Mouse (Mus musculus): ENCODE results near the gene Pigr.

Pigr gene

GRCm38 (mm10) chr1:130877889-130878614, 51.6 kb downstream of the Pigr start:
- DNase-seq (ENCODE audit: low spot score) = no peak

DNA sequence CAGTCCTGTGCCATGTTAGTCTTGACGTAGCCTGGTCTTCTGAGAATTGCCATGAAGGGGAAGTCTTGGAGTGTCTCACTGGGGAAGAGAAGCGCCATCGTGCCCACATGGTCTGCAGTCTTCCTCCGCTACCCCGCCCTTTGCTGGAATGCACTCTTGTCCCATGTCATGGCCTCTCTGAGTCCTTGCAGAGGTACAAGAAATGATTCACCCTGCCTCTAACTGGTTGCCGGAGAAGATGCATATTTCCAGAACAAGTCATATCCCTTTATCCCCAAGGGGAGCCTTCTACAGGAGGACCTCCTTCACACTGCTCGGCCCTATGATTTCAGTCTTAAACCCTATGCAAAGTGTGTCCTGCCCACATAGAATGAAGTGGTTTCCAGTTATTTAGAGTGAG, 53.4 kb downstream of the Pigr start:
- no peak for DNase-seq (ENCODE audit: low spot score)

GRCm38 (mm10) chr1:130883146-130883545, 56.7 kb downstream of the Pigr start:
- DNase-seq (ENCODE audit: low spot score) = no peak

DNA sequence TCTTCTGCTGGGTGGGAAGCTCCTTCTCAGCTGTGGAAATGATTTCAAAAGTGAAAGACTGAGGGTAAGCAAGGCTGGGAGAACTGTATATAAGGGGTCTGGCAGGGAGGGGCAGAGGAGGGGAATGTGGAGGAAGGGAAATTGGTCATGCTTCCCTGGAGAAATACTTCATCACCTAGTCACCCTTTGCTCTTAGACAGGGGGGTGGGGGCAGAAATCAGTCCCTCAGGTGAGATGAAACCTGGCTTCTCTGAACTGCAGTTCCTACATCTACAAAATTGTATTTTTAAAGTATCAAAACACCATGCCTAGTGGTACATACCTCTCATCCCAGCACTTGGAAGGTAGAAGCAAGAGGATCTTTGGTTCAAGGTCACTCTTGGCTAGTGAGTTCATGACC, 60.9 kb downstream of the Pigr start, which contains the start of gene Il24:
Il24 (minus strand) TSS at position 101 of the 400 bp plus-strand sequence.
- DNase-seq (ENCODE audit: low spot score) = no peak

DNA sequence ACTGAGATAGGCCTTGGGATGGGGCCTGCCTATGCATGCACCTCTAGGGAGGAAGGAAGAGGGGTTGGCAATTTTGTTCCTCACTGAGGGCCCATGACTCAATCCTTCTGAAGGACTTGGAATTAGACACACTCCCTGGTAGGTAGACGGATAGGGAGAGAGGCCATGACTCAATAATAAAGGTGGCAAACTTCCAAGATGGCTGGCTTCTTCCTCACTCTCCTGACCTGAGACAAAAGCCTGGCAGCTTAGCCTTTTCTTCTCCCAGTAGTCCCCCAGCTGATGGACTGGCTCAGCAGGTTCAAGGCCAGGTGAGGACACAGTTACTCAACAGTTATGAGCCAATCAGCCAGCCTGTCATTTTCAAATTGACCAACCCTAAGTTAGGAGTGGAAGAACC, 66.0 kb downstream of the Pigr start:
- DNase-seq (ENCODE audit: low spot score) = no peak

GRCm38 (mm10) chr1:130893329-130894040, 67.0 kb downstream of the Pigr start:
- no peak for DNase-seq (ENCODE audit: low spot score)

DNA sequence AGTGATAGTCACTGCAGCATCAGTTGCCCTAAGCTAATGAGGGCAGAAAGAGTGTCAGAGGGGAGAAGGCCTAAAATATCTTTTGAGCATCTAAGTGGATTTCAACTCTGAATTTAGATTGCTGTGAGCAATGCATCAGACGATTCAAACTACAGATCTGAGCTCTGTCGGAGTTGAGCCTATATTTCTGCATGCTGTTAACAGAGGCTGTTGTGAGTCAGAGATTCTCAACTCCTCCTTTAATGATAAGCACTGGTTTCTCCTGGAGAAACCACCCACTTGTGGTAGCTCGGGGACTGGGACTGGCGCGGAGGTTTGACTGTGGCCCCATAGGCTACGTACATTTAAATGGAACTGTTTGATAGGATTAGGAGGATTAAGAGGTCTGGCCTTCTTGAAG, 68.0 kb downstream of the Pigr start:
- DNase-seq (ENCODE audit: low spot score) = no peak
